Mouse (Mus musculus): Measurements from ENCODE around the gene Nr2f2. TPM values are rescaled to one million over a fixed set of nuclear protein-coding genes. Genes with fewer than 3 reads are reported as not detected.
A peak's percentile ranks its signal among the peaks of the same experiment; 100 is the strongest.

Nr2f2 gene
- polyA plus RNA-seq, 1 experiment from 2014 or later, result 95.9 TPM

DNA sequence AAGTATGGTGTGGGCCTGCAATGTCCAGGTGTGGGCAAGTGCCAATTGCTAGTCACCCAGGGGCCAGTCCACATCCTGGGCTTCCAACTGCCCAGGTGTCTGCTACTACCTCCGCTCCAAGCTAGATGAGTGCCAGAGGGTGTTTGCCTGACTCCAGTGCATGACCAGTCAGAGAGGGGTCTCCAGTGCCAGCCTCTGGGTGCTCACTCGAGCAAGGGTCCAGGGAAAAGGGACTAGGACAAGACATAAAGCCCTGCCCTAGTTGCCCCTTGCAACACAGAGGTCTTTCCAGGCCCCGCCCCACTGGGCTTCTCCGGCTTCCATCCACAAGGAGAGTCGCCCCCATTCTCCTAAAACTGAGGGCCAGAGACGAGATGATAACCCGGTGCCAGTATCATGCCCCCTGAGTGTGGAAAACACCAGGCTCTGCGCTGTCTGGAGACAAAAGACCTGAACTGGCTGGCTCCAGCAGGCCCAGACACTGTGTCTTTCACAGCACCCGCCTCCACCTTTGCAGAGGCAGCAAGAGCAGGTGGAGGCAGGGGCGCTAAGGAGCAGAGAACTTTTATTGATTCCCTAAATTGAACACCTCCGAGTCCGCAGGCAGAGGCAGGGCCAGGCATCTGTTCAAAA, 26.4 kb downstream of the Nr2f2 start:
- WGBS, result 24% methylated on average over 12 of the region's 12 CpGs
- H3K4me2 ChIP-seq (ENCODE audit: low read depth), result no peak overlapping the region
- DNase-seq (ENCODE audit: low spot score), result peak; percentile 8
- H3K9ac ChIP-seq (ENCODE audit: low read length), result no peak overlapping the region
- no peak for ATAC-seq (ENCODE audit: insufficient read depth, low FRiP score, low TSS enrichment)
- H3K27me3 ChIP-seq (ENCODE audit: control insufficient read depth, insufficient read depth, low read length), result peaks cover 43% of the 10 kb centered on the region
- H3K4me1 ChIP-seq (ENCODE audit: control insufficient read depth, insufficient read depth, low read length), result peaks cover 16% of the 10 kb centered on the region
- no peak overlapping the region for H3K27ac ChIP-seq (ENCODE audit: low read depth, low read length)
- no peak overlapping the region for H3K4me3 ChIP-seq (ENCODE audit: low read depth, low read length)
- H3K9me3 ChIP-seq (ENCODE audit: control insufficient read depth, low read length), result no peaks in the 10 kb centered on the region
- H3K36me3 ChIP-seq (ENCODE audit: control insufficient read depth, insufficient read depth, low read length), result no peaks in the 10 kb centered on the region

DNA sequence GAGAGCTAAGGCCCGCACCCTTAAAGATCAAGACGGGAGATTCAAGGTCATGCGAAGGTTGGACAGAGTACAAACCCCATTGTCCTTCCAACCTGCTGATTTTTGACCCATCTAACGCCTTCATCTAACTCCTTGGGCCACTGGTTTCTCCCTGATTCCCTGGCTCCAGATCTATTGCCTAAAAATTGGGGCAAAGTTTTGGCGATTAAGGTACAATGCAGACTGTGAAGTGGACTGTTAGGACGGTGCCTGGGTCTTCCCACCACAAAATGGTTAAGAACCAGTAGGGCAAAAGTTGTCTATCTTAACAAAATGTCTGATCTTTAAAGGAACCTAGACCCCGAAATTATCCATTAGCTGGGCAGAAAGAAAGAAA, 28.3 kb downstream of the Nr2f2 start:
- Histone ChIP-seq H3K36me3 (ENCODE audit: control insufficient read depth, insufficient read depth, low read length) (no peaks in the 10 kb centered on the region), H3K9me3 (ENCODE audit: control insufficient read depth, low read length) (no peaks in the 10 kb centered on the region), H3K4me2 (ENCODE audit: low read depth) (peak overlapping the region; percentile 44; the same call in 1 of the 2 replicates), H3K9ac (ENCODE audit: low read length) (no peak overlapping the region), H3K27me3 (ENCODE audit: control insufficient read depth, insufficient read depth, low read length) (peaks cover 51% of the 10 kb centered on the region), H3K27ac (ENCODE audit: low read depth, low read length) (no peak overlapping the region), H3K4me1 (ENCODE audit: control insufficient read depth, insufficient read depth, low read length) (peaks cover 11% of the 10 kb centered on the region), H3K4me3 (ENCODE audit: low read depth, low read length) (no peak overlapping the region)
- ATAC-seq (ENCODE audit: insufficient read depth, low FRiP score, low TSS enrichment), result no peak
- WGBS, result 9% methylated on average over 7 of the region's 7 CpGs
- no peak for DNase-seq (ENCODE audit: low spot score)

DNA sequence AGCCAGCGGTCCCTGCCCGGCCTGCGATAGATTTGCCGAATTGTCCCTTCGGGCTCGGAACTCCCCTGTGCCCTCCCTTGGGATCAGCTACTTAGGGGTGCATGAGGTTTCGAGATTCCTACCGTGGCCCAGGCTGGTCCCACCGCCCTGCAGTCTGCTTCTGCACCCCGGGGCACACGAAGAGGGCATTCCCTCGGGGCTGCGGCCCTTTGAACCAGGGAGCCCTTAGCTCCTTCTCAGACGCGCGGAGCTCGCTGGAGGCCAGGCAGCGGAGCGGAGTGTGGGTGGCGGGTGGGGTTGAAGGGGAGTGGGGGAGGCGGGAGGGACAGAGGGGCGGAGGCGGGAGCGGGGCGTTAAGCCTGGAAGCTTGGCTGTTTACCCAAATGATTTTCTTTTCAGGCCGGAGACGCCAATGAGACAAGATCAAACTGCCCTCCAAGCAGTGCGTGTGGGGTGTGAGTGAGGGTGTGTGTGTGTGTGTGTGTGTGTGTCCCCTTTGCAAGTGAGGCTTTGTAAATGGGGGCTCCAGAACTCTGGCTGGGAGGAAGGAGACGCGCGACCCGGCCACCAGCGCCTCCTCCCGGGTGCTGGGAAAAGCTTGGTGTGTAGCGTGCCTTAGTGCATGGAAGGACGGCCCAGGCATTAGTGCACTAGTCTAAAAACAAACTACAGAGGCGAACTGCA, 28.8 kb downstream of the Nr2f2 start:
- Histone ChIP-seq H3K9me3 (ENCODE audit: control insufficient read depth, low read length) (no peaks in the 10 kb centered on the region), H3K27ac (ENCODE audit: low read depth, low read length) (no peak overlapping the region), H3K4me1 (ENCODE audit: control insufficient read depth, insufficient read depth, low read length) (peaks cover 11% of the 10 kb centered on the region; the same call in 1 of the 2 replicates), H3K4me2 (ENCODE audit: low read depth) (peak overlapping the region; percentile 44), H3K4me3 (ENCODE audit: low read depth, low read length) (peak overlapping the region; percentile 14; the same call in 1 of the 2 replicates), H3K27me3 (ENCODE audit: control insufficient read depth, insufficient read depth, low read length) (peaks cover 56% of the 10 kb centered on the region), H3K9ac (ENCODE audit: low read length) (0 out of 2 replicates have a peak overlapping the region, but pooled peaks have one; percentile 18), H3K36me3 (ENCODE audit: control insufficient read depth, insufficient read depth, low read length) (no peaks in the 10 kb centered on the region)
- DNase-seq (ENCODE audit: low spot score) (peak; percentile 66), ATAC-seq (ENCODE audit: insufficient read depth, low FRiP score, low TSS enrichment) (peak; percentile 23)
- under 1% methylated on average over 37 of the region's 37 CpGs for WGBS

DNA sequence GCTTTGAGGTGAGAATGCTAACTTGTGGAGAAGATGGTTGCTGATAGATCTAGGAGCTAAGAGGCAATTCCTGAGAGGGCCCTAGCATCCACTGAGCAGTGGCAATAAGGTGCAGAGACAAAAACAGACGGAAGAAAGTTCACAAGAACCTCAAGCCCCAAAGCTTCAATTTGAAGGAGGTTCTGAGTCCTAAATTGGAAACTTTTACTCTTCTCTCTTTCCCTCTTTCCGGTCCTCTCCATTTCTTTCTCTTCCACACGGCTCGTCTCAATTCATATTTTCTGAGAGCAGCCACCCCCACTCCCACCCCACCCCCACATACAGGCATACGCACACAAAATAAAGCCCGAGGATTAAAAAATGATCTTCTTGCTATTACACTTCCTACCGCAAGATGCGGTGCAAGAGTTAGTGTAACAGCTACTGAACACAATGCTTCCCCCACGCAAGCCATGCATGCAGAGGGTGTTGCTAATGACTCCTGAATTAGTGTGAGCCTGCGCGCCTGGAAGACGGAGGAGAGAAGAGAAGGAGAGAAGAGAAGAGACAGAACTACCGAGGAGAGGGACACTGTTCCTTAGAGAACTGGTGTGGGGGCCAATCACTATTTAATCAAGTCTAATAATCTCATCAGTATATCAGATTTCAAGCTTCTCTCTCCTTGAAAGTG, 29.8 kb downstream of the Nr2f2 start:
- DNase-seq (ENCODE audit: low spot score) (peak; percentile 27), ATAC-seq (ENCODE audit: insufficient read depth, low FRiP score, low TSS enrichment) (no peak)
- Histone ChIP-seq H3K36me3 (ENCODE audit: control insufficient read depth, insufficient read depth, low read length) (no peaks in the 10 kb centered on the region), H3K9ac (ENCODE audit: low read length) (no peak overlapping the region), H3K4me1 (ENCODE audit: control insufficient read depth, insufficient read depth, low read length) (peaks cover 20% of the 10 kb centered on the region), H3K27ac (ENCODE audit: low read depth, low read length) (no peak overlapping the region), H3K27me3 (ENCODE audit: control insufficient read depth, insufficient read depth, low read length) (peaks cover 66% of the 10 kb centered on the region), H3K4me3 (ENCODE audit: low read depth, low read length) (no peak overlapping the region), H3K9me3 (ENCODE audit: control insufficient read depth, low read length) (no peaks in the 10 kb centered on the region), H3K4me2 (ENCODE audit: low read depth) (no peak overlapping the region)
- 15% methylated on average over 13 of the region's 13 CpGs for WGBS

DNA sequence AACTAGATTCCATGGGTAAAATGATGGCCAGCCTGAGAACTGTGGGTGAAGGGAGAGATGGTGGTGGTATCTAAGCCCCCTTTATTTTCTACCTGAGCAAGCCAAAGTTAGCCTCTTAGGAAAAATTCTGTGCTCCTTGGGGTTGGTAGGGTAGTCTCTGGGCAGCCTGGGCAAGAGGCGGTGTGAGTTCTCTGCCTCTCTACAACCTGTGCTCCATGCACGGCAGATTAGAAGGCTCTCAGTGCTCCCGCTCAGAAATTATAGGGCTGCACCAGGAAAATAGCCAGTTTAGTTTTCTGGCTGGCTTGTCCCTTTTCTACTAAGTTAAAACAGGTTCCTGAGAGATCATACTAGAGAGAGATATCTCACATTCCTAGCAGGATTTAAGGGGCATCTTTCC, 30.4 kb downstream of the Nr2f2 start:
- peaks cover 68% of the 10 kb centered on the region for H3K27me3 ChIP-seq (ENCODE audit: control insufficient read depth, insufficient read depth, low read length)
- ATAC-seq (ENCODE audit: insufficient read depth, low FRiP score, low TSS enrichment), result no peak
- no peaks in the 10 kb centered on the region for H3K36me3 ChIP-seq (ENCODE audit: control insufficient read depth, insufficient read depth, low read length)
- WGBS, result 19% methylated on average over 3 of the region's 3 CpGs
- no peak overlapping the region for H3K27ac ChIP-seq (ENCODE audit: low read depth, low read length)
- peak; percentile 9 for DNase-seq (ENCODE audit: low spot score)
- H3K4me3 ChIP-seq (ENCODE audit: low read depth, low read length), result no peak overlapping the region
- H3K9me3 ChIP-seq (ENCODE audit: control insufficient read depth, low read length), result no peaks in the 10 kb centered on the region
- no peak overlapping the region for H3K4me2 ChIP-seq (ENCODE audit: low read depth)
- H3K9ac ChIP-seq (ENCODE audit: low read length), result no peak overlapping the region
- peaks cover 24% of the 10 kb centered on the region for H3K4me1 ChIP-seq (ENCODE audit: control insufficient read depth, insufficient read depth, low read length)

DNA sequence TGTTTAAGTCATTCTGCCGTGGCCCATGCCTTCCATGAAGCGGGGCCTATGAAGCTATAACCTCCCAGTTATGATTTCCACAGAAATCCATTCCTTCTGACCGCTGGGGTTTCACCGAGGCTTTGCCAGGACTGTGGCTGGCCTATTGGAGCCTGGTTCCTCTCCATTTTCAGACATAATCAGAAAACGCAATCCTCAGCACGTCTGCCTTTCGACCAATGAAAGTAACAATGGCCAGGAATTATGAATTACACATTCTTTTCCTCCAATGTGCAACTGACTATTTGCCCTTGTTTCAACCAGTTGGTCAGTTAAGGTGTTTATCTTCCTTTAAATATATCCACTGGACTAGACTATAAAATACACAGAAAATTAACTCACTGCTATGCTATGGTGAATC, 31.1 kb downstream of the Nr2f2 start:
- DNase-seq (ENCODE audit: low spot score), result no peak
- Histone ChIP-seq H3K27me3 (ENCODE audit: control insufficient read depth, insufficient read depth, low read length) (peaks cover 65% of the 10 kb centered on the region), H3K27ac (ENCODE audit: low read depth, low read length) (no peak overlapping the region)

DNA sequence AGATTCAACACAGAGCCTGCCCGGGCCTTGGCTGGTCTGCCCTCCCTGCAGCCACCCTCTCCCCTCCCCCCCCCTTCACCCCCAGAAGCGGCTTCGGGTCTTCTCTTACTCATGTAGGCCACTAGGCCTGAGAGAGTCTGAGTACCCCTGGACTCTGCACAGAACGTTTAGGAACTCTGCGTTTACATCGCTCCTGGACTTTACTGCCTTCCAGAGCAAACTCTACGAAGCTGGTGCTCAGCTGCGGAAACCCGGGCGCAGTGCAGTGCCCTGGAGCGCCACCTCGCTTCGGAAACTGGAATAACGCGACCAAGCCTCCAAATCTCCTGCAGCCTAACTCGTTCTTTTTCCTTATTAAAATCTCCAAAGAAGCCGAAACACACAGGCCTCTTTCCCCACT, 31.7 kb downstream of the Nr2f2 start:
- Histone ChIP-seq H3K9me3 (ENCODE audit: control insufficient read depth, low read length) (no peaks in the 10 kb centered on the region), H3K4me1 (ENCODE audit: control insufficient read depth, insufficient read depth, low read length) (peaks cover 27% of the 10 kb centered on the region), H3K27me3 (ENCODE audit: control insufficient read depth, insufficient read depth, low read length) (peaks cover 68% of the 10 kb centered on the region), H3K27ac (ENCODE audit: low read depth, low read length) (no peak overlapping the region), H3K4me2 (ENCODE audit: low read depth) (peak overlapping the region; percentile 32), H3K9ac (ENCODE audit: low read length) (no peak overlapping the region), H3K36me3 (ENCODE audit: control insufficient read depth, insufficient read depth, low read length) (no peaks in the 10 kb centered on the region), H3K4me3 (ENCODE audit: low read depth, low read length) (no peak overlapping the region)
- DNase-seq (ENCODE audit: low spot score) (peak; percentile 84), ATAC-seq (ENCODE audit: insufficient read depth, low FRiP score, low TSS enrichment) (no peak)
- under 1% methylated on average over 17 of the region's 17 CpGs for whole genome bisulfite sequencing

More for the DNA sequence above, 31.1 kb downstream of the Nr2f2 start:
- 8% methylated on average over 7 of the region's 7 CpGs for WGBS
- Histone ChIP-seq H3K4me2 (ENCODE audit: low read depth) (no peak overlapping the region), H3K9me3 (ENCODE audit: control insufficient read depth, low read length) (no peaks in the 10 kb centered on the region), H3K4me1 (ENCODE audit: control insufficient read depth, insufficient read depth, low read length) (peaks cover 25% of the 10 kb centered on the region), H3K36me3 (ENCODE audit: control insufficient read depth, insufficient read depth, low read length) (no peaks in the 10 kb centered on the region), H3K9ac (ENCODE audit: low read length) (no peak overlapping the region), H3K4me3 (ENCODE audit: low read depth, low read length) (no peak overlapping the region)
- ATAC-seq (ENCODE audit: insufficient read depth, low FRiP score, low TSS enrichment), result no peak

DNA sequence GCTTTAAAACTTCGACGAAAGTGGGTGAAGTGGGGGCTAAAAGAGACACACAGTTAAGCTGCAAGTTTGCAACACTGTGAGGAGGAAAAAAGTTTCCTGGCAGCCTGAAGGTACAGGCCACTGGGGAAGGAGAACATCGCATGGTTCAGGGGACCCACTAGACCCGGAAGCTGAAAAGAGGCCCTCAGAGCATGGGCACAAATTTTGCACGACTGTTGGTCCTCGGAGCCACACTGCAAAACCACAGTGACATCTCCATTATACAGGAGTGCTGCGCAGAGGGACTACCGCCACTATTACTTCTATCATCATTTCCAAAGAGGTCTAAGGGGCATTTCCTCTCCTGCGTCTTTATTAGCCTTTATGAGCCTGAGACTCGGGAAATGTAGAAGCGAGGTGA, 32.7 kb downstream of the Nr2f2 start:
- Histone ChIP-seq H3K9me3 (ENCODE audit: control insufficient read depth, low read length) (no peaks in the 10 kb centered on the region), H3K27me3 (ENCODE audit: control insufficient read depth, insufficient read depth, low read length) (peaks cover 73% of the 10 kb centered on the region), H3K36me3 (ENCODE audit: control insufficient read depth, insufficient read depth, low read length) (no peaks in the 10 kb centered on the region), H3K4me1 (ENCODE audit: control insufficient read depth, insufficient read depth, low read length) (peaks cover 27% of the 10 kb centered on the region), H3K4me3 (ENCODE audit: low read depth, low read length) (no peak overlapping the region), H3K9ac (ENCODE audit: low read length) (no peak overlapping the region), H3K27ac (ENCODE audit: low read depth, low read length) (no peak overlapping the region), H3K4me2 (ENCODE audit: low read depth) (no peak overlapping the region)
- WGBS, result 2% methylated on average over 11 of the region's 11 CpGs
- no peak for ATAC-seq (ENCODE audit: insufficient read depth, low FRiP score, low TSS enrichment)
- peak; percentile 13 for DNase-seq (ENCODE audit: low spot score)

Data from neural tube, embryonic 11.5 days (tissue).